Mouse (Mus musculus): ENCODE results near the gene Rftn1.

- no peak for TF ChIP-seq GATA1 (IDR thresholded peaks at IDR 0.05; ENCODE audit: borderline replicate concordance, low read length)
- TF ChIP-seq FLI1 (IDR thresholded peaks at IDR 0.05; ENCODE audit: low read length) = no peak
Measured at GRCm38 (mm10) chr17:50066822-50067713, 123.4 kb downstream of the Rftn1 start.

Data from megakaryocyte, embryonic 14.5 days (primary cell).